Mouse (Mus musculus) inflammation-experienced regulatory T-cells, adult 16 weeks (primary cell): ENCODE results near the gene Pfpl. TPM values are rescaled to one million over a fixed set of nuclear protein-coding genes. Genes with fewer than 3 reads are reported as not detected.

Experiments
- polyA plus RNA-seq: library from polyadenylated mRNA; unstranded; fragments of 100-300 nt; shearing (Covaris generic); gene quantifications from one replicate; pipeline ENCODE4 v1.2.1, GENCODE M21; 2017

The Pfpl gene
- polyA plus RNA-seq = not detected

DNA sequence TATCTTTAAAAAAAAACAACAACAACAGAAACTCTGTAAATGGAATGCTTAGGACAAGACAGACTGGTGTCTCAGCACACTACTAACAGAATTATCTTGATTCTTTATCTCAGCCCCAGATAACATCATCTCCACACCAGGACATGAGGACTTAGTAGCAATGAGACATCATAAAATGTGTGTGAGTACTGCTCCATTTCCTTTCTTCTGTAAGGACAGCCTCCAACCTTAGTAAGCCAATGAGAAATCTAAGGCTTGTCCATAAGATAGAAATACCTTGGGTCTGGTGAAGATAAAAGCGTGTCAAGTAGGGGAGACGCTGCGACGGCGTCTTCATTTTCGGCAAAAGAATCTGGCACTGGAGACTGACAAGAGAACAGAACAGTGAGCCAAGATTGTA is at the start of gene Pfpl:
Gene Pfpl, plus strand, starts transcription at position 301 of the 400 bp plus-strand sequence.

DNA sequence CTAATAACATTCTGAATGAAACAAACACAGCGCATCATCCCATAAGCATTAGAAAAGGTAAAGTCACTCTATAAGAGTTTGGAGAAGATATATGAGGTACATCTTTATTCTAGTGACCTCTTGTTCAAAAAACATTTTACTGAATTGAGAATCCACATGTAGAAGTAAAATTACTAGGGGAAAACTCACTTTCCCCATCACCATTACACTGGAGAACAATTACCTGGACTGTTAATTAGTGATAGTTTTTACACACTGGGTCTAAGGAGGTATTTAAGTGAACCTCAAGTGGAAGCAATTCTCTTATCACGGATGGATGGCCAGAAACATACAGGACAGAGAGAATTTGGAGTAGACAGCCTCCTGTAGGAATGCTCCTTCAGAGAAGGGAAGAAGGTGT is 40.7 kb upstream of the Pfpl start, which contains the start of gene Olfr1440:
Gene Olfr1440, plus strand, starts transcription at position 301 of the 400 bp plus-strand sequence.

DNA sequence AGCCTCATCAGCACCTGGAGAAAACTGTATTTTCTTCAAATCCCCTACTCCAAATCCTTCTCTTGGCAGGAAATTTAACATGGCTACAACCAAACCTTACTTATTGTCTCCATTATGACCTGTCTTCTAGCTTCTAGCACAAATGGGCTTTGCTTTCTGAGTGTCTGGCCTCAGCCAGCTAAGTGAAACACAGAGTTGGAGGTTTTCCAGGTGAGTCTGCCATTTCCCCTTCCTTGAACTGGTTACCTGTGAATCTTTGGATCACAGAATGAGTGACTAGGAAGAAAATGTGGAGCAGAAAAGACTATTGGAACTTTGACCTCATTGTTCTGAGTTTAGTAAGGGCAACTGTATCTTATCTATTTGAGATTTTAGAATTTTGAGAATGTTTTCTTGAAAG is 10.3 kb upstream of the Pfpl start, which contains the start of gene Olfr1441:
Gene Olfr1441, plus strand, starts transcription at position 73 of the 400 bp plus-strand sequence.

DNA sequence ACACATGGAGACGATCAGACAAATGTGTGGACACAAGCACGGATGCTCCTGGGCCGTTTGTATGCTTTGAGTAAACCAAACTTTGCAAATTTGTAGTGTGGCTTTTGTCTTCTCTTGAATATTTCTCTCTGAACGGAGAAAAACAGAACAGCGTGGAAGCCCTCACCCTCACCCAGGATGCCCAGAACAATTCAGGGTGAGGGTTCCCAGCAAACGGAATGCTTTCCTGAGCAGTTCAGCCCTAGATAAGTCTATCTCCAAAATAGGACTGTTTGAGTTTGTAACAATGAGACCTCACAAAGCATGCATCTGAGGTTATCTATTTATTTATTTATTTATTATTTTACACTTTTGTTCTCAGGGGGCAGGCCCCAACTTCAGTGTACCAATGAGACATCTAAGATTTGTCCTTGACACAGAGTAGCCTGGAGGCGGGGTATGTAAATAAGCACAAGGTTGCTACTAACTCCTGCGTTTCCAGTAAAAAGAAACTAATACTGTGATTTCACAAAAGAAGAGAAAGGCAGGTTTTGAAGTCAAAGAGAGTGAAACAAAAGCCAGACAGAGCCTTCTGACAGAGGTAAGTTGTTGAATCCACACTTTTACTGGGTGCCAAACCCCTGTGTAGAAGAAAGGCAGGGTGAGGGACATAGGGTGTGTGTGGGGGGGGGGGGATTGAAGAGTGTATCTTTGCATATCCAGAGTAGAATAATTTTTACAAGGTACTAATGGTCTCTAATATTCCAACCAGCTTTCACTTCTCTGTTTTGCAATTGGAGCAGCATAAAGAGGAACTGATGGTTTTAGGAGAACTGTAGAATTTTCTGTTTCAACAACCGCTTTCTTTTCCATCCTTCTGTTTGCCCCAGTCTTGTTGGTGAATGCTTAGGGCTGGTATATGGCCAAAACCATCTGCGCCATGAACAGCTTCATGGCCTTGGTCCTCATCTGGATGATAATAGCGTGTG is 32.9 kb downstream of the Pfpl start, which contains the start of gene Mpeg1:
Gene Mpeg1, plus strand, starts transcription at position 498 of the 968 bp plus-strand sequence.

Other genes with a start within 250 kb of the Pfpl start
- gene Olfr1431, start 227.3 kb upstream of the Pfpl start, polyA plus RNA-seq = not detected
- not detected for gene Olfr1432, start 195.3 kb upstream of the Pfpl start, polyA plus RNA-seq
- gene Olfr262, start 186.2 kb upstream of the Pfpl start, polyA plus RNA-seq = not detected
- not detected for gene Olfr235, start 166.9 kb upstream of the Pfpl start, polyA plus RNA-seq
- gene Olfr1434, start 148.1 kb upstream of the Pfpl start, polyA plus RNA-seq = not detected
- not detected for gene Olfr1436, start 128.8 kb upstream of the Pfpl start, polyA plus RNA-seq
- not detected for gene Olfr1437, start 102.8 kb upstream of the Pfpl start, polyA plus RNA-seq
- not detected for gene Olfr1438-ps1, start 92.0 kb upstream of the Pfpl start, polyA plus RNA-seq
- gene Olfr1440, start 40.6 kb upstream of the Pfpl start, polyA plus RNA-seq = not detected
- not detected for gene Olfr1441, start 10.5 kb upstream of the Pfpl start, polyA plus RNA-seq
- 0.96 TPM for gene Mpeg1, start 32.9 kb downstream of the Pfpl start, polyA plus RNA-seq
- gene Dtx4, start 73.5 kb downstream of the Pfpl start, polyA plus RNA-seq = 9.6 TPM
- 57.0 TPM for gene Fam111a, start 117.8 kb downstream of the Pfpl start, polyA plus RNA-seq
- gene Gm4952, start 172.1 kb downstream of the Pfpl start, polyA plus RNA-seq = not detected
- not detected for gene Glyat, start 205.4 kb downstream of the Pfpl start, polyA plus RNA-seq
- gene Olfr1442, start 242.5 kb downstream of the Pfpl start, polyA plus RNA-seq = not detected